Mouse (Mus musculus) embryo, embryonic 11.5 days (tissue): Measurements from ENCODE around the gene Ppt1.

Experiments
- DNase-seq: peaks from one replicate; pipeline ENCODE4 v3.0.0-alpha.2; 2012; ENCODE audit warnings: low read depth, low spot score

Ppt1 gene

GRCm38 (mm10) chr4:122905359-122905758 is 69.3 kb downstream of the Ppt1 start:
- DNase-seq = no peak
